Mouse (Mus musculus): ENCODE results near the gene Bicc1.
A peak's percentile ranks its signal among the peaks of the same experiment; 100 is the strongest.

The Bicc1 gene

GRCm38 (mm10) chr10:71052748-71053147 is 106.8 kb downstream of the Bicc1 start:
- DNase-seq (ENCODE audit: low spot score), result no peak

GRCm38 (mm10) chr10:71052208-71052607 is 107.3 kb downstream of the Bicc1 start:
- DNase-seq (ENCODE audit: low spot score), result no peak

DNA sequence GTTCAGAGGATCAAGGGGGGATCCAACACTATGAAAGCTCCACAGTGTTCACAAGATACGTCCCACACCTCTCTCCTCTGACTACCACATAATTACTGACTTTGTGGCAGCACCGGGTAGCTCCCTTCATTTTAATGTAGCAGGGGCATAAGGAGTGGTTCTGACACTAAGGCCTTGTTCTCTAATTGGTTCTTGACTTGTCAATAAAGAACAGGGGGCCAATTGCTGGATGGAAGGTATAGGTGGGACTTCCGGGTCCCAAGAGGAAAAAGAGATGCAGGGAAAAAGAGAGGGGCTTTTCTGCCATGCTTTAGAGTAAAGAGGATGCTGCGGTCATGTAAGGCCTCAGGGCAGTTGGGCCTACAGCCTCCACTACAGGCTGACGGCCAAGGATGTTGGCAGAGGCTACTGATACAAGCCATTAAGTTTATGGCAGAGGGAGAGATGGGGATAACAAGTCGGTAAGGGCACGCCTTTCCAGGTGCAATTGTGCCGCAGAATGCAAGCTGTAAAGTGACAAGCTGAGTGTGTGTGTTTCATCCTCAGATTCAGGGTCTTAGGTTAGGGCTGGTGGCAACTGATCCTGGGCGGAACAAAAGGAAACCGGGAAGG is 108.7 kb downstream of the Bicc1 start:
- DNase-seq (ENCODE audit: low spot score), result no peak

GRCm38 (mm10) chr10:71049294-71049693 is 110.2 kb downstream of the Bicc1 start:
- DNase-seq (ENCODE audit: low spot score), result peak; percentile 53

DNA sequence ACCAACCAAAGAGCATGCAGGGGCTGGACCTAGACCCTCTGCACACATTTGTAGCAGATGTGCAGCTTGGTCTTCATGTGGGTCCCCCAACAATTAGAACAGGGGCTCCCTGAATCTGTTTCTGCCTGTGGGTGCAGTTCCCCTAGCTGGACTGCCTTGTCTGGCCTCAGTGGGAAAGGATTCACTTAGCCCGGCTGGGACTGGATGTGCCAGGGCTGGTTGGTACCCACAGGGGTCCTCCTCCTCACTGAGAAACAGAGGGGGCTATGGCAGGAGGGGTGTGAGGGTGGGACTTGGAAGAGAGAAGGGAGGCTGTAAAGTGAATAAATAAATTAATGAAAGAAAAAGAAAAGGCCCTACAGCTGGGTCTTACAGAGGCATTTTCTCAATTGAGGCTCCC is 115.1 kb downstream of the Bicc1 start:
- no peak for DNase-seq (ENCODE audit: low spot score)

GRCm38 (mm10) chr10:71041874-71042273 is 117.6 kb downstream of the Bicc1 start:
- no peak for DNase-seq (ENCODE audit: low spot score)

DNA sequence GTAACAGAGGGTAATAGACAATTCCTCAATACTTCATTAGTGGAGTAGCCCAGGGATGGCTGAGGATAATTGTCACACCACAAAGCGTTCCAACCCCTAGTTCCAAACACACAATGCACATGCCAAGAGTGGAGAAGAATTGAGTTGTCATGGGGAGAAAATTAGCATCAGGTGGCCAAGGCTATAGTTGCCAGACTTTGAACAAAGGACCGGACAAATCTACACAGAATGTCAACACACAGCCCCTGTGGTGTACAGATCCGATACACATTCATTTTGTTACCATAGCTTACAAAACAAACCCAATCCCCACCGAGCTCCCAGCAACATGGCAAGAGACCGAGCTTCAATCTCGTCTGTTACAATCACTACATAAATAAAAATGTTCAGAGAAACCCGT is 123.0 kb downstream of the Bicc1 start:
- DNase-seq (ENCODE audit: low spot score), result no peak

GRCm38 (mm10) chr10:71028996-71029395 is 130.5 kb downstream of the Bicc1 start:
- no peak for DNase-seq (ENCODE audit: low spot score)

- no peak for DNase-seq (ENCODE audit: low spot score)
Observed at GRCm38 (mm10) chr10:71028066-71028844, 131.2 kb downstream of the Bicc1 start.

GRCm38 (mm10) chr10:71025131-71025894 is 134.2 kb downstream of the Bicc1 start:
- DNase-seq (ENCODE audit: low spot score), result peak; percentile 34

- DNase-seq (ENCODE audit: low spot score), result no peak
Observed at GRCm38 (mm10) chr10:71024681-71025080, 134.8 kb downstream of the Bicc1 start.

- no peak for DNase-seq (ENCODE audit: low spot score)
Observed at GRCm38 (mm10) chr10:71023471-71023870, 136.0 kb downstream of the Bicc1 start.

- no peak for DNase-seq (ENCODE audit: low spot score)
Observed at GRCm38 (mm10) chr10:71020459-71020858, 139.0 kb downstream of the Bicc1 start.

GRCm38 (mm10) chr10:71019836-71020235 is 139.7 kb downstream of the Bicc1 start:
- no peak for DNase-seq (ENCODE audit: low spot score)

DNA sequence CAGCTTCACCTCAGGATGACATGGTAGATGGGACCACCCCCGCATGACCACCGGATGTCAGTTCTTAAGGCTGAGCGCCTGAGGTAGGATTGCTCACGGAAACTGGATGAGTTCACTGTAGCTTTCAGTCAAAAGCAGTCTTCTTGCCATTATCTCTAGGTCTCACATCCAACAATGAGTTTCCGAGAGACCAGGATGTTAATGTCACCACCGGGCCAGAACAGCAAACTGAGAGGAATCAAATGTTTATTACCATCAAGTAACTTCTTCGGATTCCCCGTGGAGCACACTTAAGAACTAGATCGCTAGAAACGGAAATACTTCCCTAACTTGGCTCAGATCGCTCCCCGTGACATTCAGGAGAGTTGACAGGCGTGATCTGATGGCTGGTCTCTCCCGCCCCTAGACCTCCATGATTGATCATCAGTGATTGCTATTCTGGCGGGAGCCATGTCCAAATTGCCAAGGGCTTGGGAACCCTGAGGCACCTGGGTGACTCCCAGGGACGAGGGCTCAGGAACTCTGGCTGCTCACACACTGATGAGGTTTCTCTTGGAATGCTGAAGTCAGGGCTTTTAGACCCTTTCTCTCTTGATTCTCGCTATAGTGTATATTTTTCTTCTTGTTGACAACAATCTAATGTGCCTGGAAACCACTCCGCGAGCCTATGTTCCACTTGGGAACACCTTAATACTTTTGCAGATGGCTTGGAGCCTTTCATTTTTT is 149.6 kb downstream of the Bicc1 start:
- no peak for DNase-seq (ENCODE audit: low spot score)

- DNase-seq (ENCODE audit: low spot score), result no peak
Observed at GRCm38 (mm10) chr10:71008721-71009120, 150.8 kb downstream of the Bicc1 start.

GRCm38 (mm10) chr10:71007956-71008355 is 151.5 kb downstream of the Bicc1 start:
- DNase-seq (ENCODE audit: low spot score), result peak; percentile 64

DNA sequence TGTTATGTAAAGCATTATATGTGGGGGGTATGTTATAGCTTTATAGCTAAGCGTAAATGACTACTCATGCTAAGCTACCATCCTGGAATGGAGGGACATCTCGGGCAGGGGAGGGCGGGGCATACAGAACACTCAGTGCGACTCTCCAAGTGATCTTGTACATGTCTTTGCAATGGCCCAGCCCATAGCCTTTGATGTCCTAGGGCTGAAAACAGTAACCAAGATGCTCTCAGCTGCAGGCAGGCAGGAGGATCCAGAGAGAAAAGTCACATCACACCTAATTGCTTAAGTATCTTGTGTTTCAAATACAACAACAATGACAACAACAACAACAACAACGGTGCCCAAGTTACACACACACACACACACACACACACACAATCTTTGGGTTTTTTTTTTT is 152.0 kb downstream of the Bicc1 start:
- no peak for DNase-seq (ENCODE audit: low spot score)

DNA sequence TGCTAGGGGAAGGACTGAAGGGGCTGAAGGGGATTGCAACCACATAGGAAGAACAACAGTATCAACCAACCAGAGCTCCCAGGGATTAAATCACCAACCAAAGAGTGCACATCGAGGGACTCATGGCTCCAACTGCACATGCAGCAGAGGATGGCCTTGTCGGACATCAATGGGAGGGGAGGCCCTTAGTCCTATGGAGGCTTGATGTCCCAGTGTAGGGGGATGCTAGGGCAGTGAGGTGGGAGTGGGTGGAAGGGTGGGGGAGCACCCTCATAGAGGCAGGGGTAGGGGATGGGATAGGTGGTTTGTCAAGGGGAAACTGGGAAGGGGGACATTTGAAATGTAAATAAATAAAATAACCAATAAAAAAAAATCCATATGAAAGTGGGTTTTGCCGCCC is 152.5 kb downstream of the Bicc1 start:
- no peak for DNase-seq (ENCODE audit: low spot score)

DNA sequence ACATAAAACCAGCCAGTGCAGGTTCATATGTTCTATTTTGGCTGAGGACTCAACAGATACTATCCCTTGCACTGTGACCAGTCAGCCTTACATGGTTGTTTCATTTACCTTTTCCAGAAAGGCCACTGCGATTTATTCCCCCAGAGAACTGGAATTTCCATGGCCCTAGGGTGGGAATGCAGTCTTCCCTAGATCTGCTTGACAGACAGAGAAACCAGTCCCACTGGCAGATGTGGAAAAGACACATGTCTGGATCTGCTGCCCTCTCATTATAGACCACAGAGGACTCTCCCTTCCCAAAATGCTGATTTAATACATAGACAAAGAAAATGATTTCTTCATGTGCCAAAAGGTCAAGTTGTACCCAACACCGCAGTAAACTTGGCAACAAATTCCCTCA is 156.6 kb downstream of the Bicc1 start:
- DNase-seq (ENCODE audit: low spot score), result no peak

DNA sequence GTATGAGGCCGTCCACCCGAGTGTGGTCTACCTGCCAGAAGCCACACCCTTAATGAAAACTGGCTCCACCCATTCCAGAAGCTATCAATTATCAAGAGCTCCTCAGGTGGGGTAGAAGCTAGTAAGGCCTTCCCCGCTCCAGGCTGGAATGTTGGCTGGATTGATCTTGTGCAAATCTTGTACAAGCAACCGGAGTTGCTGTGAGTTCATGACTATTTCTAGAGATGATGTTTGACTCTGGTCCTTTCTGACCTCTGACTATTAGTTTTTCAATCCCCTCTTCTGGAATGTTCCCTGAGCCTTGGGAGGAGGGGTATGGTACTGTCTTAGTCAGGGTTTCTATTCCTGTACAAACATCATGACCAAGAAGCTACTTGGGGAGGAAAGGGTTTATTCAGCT is 157.3 kb downstream of the Bicc1 start:
- no peak for DNase-seq (ENCODE audit: low spot score)

DNA sequence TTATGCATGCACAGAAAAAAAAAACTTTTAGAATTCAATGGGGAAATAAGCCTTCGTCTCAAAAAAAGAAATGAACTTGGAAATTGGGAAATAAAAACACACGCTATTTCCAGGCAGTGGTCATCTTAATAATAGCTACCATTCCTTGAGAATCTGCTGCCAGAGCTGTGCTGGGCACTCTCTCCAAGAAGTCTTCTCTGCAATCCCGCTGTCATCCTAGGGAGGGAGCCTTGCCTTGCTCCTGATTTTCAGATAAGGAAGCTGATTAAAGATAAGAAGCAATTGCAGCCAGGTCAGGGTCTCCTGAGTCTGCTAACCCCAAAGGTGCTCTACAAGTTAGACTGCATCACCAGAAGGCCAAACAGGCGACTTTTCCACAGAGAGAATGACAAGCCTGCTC is 161.4 kb downstream of the Bicc1 start:
- peak; percentile 21 for DNase-seq (ENCODE audit: low spot score)

Data from lung, postnatal 25 days (tissue).